Comparison of ENCODE assay signal across 16 mouse cellular contexts in genomic region chr8:80796070-80796469, GRCm38 (mm10).
"Had no signal": no experiment of that assay in that cellular context is flagged by ENCODE, and none has a peak within 500 bp of the region (broad histone marks: within the 10 kb centered on the region; RNA-seq: fewer than 3 reads in every experiment).

No protein-coding gene starts in this region.

- DNase-seq: liver, postnatal 0 days; lung, adult 2 months; lung, postnatal 10 days; right cerebral cortex, postnatal 14 days; thymus, adult 2 months; thymus, postnatal 25 days; thymus, postnatal 4 days had no signal

- H3K36me3 ChIP-seq: midbrain, embryonic 13.5 days; midbrain, embryonic 15.5 days; neural tube, embryonic 12.5 days had no signal

- H3K4me2 ChIP-seq: liver, embryonic 15.5 days; midbrain, embryonic 11.5 days; midbrain, embryonic 13.5 days; midbrain, embryonic 15.5 days; neural tube, embryonic 12.5 days; stomach, embryonic 15.5 days had no signal

- ATAC-seq: liver, postnatal 0 days; midbrain, embryonic 13.5 days; midbrain, embryonic 15.5 days had no signal

- H3K9me3 ChIP-seq: liver, embryonic 15.5 days; midbrain, embryonic 13.5 days; midbrain, embryonic 15.5 days; neural tube, embryonic 12.5 days; stomach, embryonic 15.5 days had no signal

- H3K27ac ChIP-seq: liver, embryonic 15.5 days; macrophage; midbrain, embryonic 13.5 days; midbrain, embryonic 15.5 days; neural tube, embryonic 12.5 days; stomach, embryonic 15.5 days; stomach, postnatal 0 days had no signal

- H3K4me1 ChIP-seq: liver, embryonic 15.5 days; midbrain, embryonic 13.5 days; midbrain, embryonic 15.5 days had no signal

- H3K27me3 ChIP-seq: liver, embryonic 15.5 days; midbrain, embryonic 13.5 days; midbrain, embryonic 15.5 days; neural tube, embryonic 12.5 days; stomach, embryonic 15.5 days had no signal

- H3K4me3 ChIP-seq: liver, embryonic 15.5 days; megakaryocyte, embryonic 14.5 days; midbrain, embryonic 13.5 days; midbrain, embryonic 15.5 days; neural tube, embryonic 12.5 days; stomach, embryonic 15.5 days had no signal

- H3K9ac ChIP-seq: liver, embryonic 15.5 days; liver, postnatal 0 days; midbrain, embryonic 13.5 days; midbrain, embryonic 15.5 days; neural tube, embryonic 12.5 days; stomach, embryonic 15.5 days had no signal
